11 mouse cellular contexts compared by ENCODE assay signal in the genomic region with DNA sequence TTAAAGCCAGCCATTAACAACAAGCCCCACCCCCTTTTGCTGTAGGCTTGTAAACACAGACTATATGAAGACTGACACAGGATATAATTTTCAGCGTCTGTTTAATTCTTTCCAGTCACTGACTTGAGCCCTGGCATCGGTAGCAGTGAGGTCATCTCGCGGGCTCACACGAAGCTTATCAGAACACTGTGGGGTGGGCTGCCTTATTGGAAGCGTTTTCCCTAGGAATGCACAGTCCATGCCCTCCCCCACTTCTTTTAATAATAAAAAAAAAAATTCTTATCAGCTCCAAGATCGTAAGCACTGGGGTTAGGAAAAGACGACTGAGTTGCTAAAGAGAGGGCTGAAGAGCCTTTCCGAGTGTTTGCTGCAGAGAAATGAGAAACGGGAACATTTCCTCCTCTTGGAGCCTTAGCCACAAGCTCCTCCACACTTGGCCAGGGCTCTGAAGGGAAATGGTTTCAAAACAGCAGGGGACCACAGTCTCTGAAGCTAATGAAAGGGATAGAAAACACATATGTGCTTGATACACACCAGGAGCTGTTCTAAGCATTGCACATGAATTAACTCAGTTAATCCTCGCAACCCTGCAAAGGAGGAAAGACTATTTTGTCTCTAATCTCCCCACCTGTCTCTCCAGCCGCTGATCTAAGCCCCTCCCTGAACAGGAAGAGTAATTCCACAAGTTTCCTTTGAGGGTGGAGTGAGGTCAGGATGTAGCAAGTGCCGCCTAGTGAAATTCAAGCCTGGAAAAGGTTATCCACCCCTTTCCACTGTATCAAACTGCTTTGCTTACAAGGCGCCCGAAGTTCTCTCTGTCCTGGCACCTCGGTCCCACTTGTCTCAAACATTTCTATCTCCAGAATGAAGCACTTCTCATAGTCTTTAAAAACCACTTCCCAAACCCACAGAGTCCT. TPM values are rescaled to one million over a fixed set of nuclear protein-coding genes. Genes with fewer than 3 reads are reported as not detected.
DNase-seq lines count a peak whose midpoint lies in the region; ATAC-seq and TF ChIP-seq lines count a peak whose summit lies in the region.
"Had no signal": no experiment of that assay in that cellular context is flagged by ENCODE, and none has a peak within 500 bp of the region (broad histone marks: within the 10 kb centered on the region; RNA-seq: fewer than 3 reads in every experiment).

No protein-coding gene starts in this region.

- peaks cover 13% of the 10 kb centered on the region; the same call in 1 of the 2 replicates for H3K4me1 ChIP-seq in forebrain, postnatal 0 days (ENCODE audit: insufficient read depth)
- peaks cover 45% of the 10 kb centered on the region for H3K4me1 ChIP-seq in limb, embryonic 13.5 days

- no peaks in the 10 kb centered on the region for H3K9me3 ChIP-seq in forebrain, postnatal 0 days (ENCODE audit: low read length)
- no peaks in the 10 kb centered on the region for H3K9me3 ChIP-seq in limb, embryonic 13.5 days

- DNase-seq in layer of hippocampus, adult 2 months (ENCODE audit: low spot score in 2 of 2) = no peak
- DNase-seq in layer of hippocampus, adult 18-20 months (ENCODE audit: low spot score in 2 of 2) = no peak
- peak; percentile 21 for DNase-seq in forebrain, postnatal 0 days
- peak; percentile 72 for DNase-seq in retina, postnatal 1 day
- DNase-seq in thymus, postnatal 0 days (ENCODE audit: low spot score) = no peak
- no peak for DNase-seq in adrenal gland, adult (ENCODE audit: inconsistent age in 2 of 2, low spot score in 1 of 2)
- DNase-seq: gastrocnemius, postnatal 10 days had no signal

- no peaks in the 10 kb centered on the region for H3K36me3 ChIP-seq in forebrain, postnatal 0 days (ENCODE audit: insufficient read depth)
- no peaks in the 10 kb centered on the region for H3K36me3 ChIP-seq in limb, embryonic 13.5 days

- no peaks in the 10 kb centered on the region for H3K27me3 ChIP-seq in forebrain, postnatal 0 days (ENCODE audit: insufficient read depth, low read length)
- no peaks in the 10 kb centered on the region for H3K27me3 ChIP-seq in limb, embryonic 13.5 days

- H3K9ac ChIP-seq in forebrain, postnatal 0 days = no peak overlapping the region
- no peak overlapping the region for H3K9ac ChIP-seq in limb, embryonic 13.5 days

- WGBS in forebrain, postnatal 0 days = 17% methylated on average over 16 of the region's 16 CpGs
- 12% methylated on average over 16 of the region's 16 CpGs for WGBS in limb, embryonic 13.5 days

- H3K4me3 ChIP-seq in layer of hippocampus, adult 2 months = peak overlapping the region; percentile 2; the same call in 1 of the 2 replicates
- H3K4me3 ChIP-seq in forebrain, postnatal 0 days (ENCODE audit: low read depth, low read length) = no peak overlapping the region
- no peak overlapping the region for H3K4me3 ChIP-seq in limb, embryonic 13.5 days

- H3K27ac ChIP-seq in layer of hippocampus, adult 2 months = no peak overlapping the region
- no peak overlapping the region for H3K27ac ChIP-seq in forebrain, postnatal 0 days (ENCODE audit: low read depth, low read length)
- peak overlapping the region; percentile 35; the same call in 1 of the 2 replicates for H3K27ac ChIP-seq in limb, embryonic 13.5 days

- no peak for TF ChIP-seq CTCF in layer of hippocampus, adult 2 months (conservative IDR thresholded peaks at IDR 0.05)
- no peak for TF ChIP-seq CTCF in forebrain, postnatal 0 days (IDR thresholded peaks at IDR 0.05; ENCODE audit: low read depth)

- 0 out of 2 replicates have a peak overlapping the region, but pooled peaks have one; percentile 10 for H3K4me2 ChIP-seq in forebrain, postnatal 0 days (ENCODE audit: low read depth)
- H3K4me2 ChIP-seq in limb, embryonic 13.5 days (replicated peaks) = peak overlapping the region; percentile 34

- ATAC-seq in forebrain, postnatal 0 days = peak; percentile 38
- ATAC-seq in limb, embryonic 13.5 days (ENCODE audit: low FRiP score, low read depth) = peak; percentile 55
- ATAC-seq in erythroblast, adult 5-6 weeks (replicated peaks; ENCODE audit: low FRiP score, poor library complexity, severe bottlenecking) = no peak

RNA-seq across cellular contexts. Expression of a gene that starts 33.4 kb away (rescaled TPM):
- 1 to 10 TPM; 1.7 to 3.2 TPM for total RNA-seq in layer of hippocampus, adult 2 months (2021)
- 1 to 10 TPM; 1.3 to 1.5 TPM for total RNA-seq in layer of hippocampus, adult 18-20 months (2021)
- 5.9 and 6.4 TPM in 2 replicates for total RNA-seq in forebrain, postnatal 0 days (2014; rRNA removed)
- 6.8 and 7.6 TPM in 2 replicates for polyA plus RNA-seq in forebrain, postnatal 0 days (2015; fragmentation: Nextera tagmentation; extraction: Ambion mirVana)
- 19.6 and 21.1 TPM in 2 replicates for polyA plus RNA-seq in limb, embryonic 13.5 days (2015; fragmentation: Nextera tagmentation; extraction: Ambion mirVana)
- 0.62 and 1.3 TPM in 2 replicates for polyA plus RNA-seq in thymus, postnatal 0 days (2015; fragmentation: Nextera tagmentation; extraction: Ambion mirVana)
- not detected in 2 replicates for total RNA-seq in erythroblast, adult 5-6 weeks (2015; ENCODE audit: low replicate concordance)
- 2.9 TPM in 1 of 2 replicates, not detected in the other for total RNA-seq in erythroblast, adult 5-6 weeks (2017; ENCODE audit: low replicate concordance)
- total RNA-seq: MEL; monocyte, adult 5-6 weeks had no signal

Comparison
In these comparisons a context has a peak if more than half of its experiments do, and no peak if none do; other contexts are left out.
1. DNase-seq: peak in forebrain, postnatal 0 days (single experiment) and retina, postnatal 1 day (single experiment); none in layer of hippocampus, adult 2 months (0 of 2), layer of hippocampus, adult 18-20 months (0 of 2), thymus, postnatal 0 days (single experiment) and adrenal gland, adult (0 of 2).